Mouse (Mus musculus): ENCODE results near the gene Hand1.

DNA sequence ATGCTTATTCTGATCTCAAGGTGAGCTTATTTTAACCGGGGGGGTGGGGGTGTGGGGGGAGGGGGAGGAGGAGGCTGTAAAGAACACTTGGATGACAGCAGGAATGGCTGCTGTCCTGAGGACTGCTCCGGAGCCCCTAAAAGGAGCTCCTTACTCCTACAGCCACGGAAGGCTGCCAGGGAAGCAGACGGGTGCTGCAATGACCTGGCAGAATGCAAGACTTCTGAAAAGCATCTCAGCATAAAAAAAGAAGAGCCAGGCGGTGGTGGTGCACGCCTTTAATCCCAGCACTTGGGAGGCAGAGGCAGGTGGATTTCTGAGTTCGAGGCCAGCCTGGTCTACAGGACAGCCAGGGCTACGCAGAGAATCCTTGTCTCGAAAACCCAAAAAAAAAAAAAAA, 34.8 kb downstream of the Hand1 start:
- TF ChIP-seq CTCF (IDR thresholded peaks at IDR 0.05; ENCODE audit: low read depth, low read length) (no peak), POLR2A (IDR thresholded peaks at IDR 0.05; ENCODE audit: borderline replicate concordance, low read depth, low read length) (no peak)

Measured in bone marrow macrophage, adult 2 months (primary cell).